Mouse (Mus musculus) ES-E14 (cell line): ENCODE results near the gene Arl15.

ENCODE experiments used
- CHD2 ChIP-seq: IDR thresholded peaks from 2 replicates; pipeline ENCODE4 v1.6.1; 2014; ENCODE audit warnings: mild to moderate bottlenecking, low read depth, low read length, inconsistent platforms
- HCFC1 ChIP-seq: IDR thresholded peaks from 2 replicates; pipeline ENCODE4 v1.6.1; 2012; ENCODE audit warnings: low read length, inconsistent platforms, borderline replicate concordance; ENCODE audit not compliant: insufficient read depth
- MAFK ChIP-seq: IDR thresholded peaks from 2 replicates; pipeline ENCODE4 v1.6.1; 2014; ENCODE audit warnings: mild to moderate bottlenecking, low read depth, low read length, inconsistent platforms; ENCODE audit not compliant: insufficient read depth
- ZNF384 ChIP-seq: IDR thresholded peaks from 2 replicates; pipeline ENCODE4 v1.6.1; 2012; ENCODE audit warnings: low read depth, low read length, inconsistent platforms

GRCm38 (mm10) chr13:113850431-113851034 lies 56.2 kb downstream of the Arl15 start:
- no peak for TF ChIP-seq CHD2
- TF ChIP-seq MAFK: no peak
- TF ChIP-seq ZNF384: no peak
- TF ChIP-seq HCFC1: no peak
